Mouse (Mus musculus): ENCODE measurements around the gene Pigu.

Pigu gene

DNA sequence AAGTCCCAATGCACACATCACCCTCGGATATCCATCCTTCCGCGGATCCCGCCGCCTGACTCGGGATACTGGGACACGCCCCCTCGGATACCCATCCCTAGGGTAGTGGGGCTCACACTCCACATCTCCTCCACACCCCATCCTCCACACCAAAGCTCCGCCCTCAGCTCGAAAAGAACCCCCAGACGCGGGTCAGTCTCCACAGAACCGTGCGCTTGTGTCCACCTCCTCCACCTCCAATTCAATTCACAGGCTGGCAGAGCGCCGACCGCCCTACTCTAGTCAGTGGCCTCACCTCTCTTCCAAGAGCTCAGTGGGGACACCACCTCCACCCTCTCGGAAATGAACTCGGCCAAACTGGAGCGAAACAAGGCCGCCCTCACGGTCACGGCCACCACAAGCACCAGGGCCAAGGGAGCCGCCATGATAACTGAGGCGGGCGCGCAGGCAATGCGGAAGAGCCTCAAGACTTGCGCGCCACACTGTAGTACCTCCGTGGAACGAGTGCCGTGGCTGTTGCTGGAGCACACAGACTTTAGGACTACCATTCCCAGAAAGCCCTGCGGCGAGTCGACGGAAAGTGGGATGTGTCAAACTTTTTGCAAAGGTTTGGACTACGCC is at the start of gene Pigu:
Gene Pigu (minus strand): TSS at position 460 of the 621 bp plus-strand sequence.
- DNase-seq (ENCODE audit: low read depth, low spot score) = peak; percentile 94

DNA sequence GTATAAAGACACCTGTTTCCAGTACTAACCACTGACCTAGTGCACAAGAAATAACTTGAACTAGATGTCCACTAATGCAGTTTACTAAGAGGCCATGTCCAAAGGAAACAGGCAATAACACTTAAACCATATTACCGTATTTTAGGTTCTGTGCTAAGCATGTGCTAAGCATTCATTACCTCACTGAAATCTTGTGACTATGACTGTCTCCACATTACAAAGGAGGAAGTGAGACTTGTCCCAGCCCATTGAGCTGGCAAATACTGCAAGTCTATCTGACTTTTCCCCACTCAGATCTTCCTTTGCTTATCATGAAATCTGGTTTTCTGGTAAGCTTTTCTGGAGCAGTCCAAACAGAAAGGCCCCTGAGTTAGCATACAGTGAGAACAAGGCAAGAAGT is 47.4 kb upstream of the Pigu start:
- DNase-seq (ENCODE audit: low read depth, low spot score) = no peak

- DNase-seq (ENCODE audit: low read depth, low spot score) = no peak
Observed at GRCm38 (mm10) chr2:155401926-155402325, 44.7 kb upstream of the Pigu start.

- no peak for DNase-seq (ENCODE audit: low read depth, low spot score)
Observed at GRCm38 (mm10) chr2:155400276-155400675, 43.0 kb upstream of the Pigu start.

DNA sequence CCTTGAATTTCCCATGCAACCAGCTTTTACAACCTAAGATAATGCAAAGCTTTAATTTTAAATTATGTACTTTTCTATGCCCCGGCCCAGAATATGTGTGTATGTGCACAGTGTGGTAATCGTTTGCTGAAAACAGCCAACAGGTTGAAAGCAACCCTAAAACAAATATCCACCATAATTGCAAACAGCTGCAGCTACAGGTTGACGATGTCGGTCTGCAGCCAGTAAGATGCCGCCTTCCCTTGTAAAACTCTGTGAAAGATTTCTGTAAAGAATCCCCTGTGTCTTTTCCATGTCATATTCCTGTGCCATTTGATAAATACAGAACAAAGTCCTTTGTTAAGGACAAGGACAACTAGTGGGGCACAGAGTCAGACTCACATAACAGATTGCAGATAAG is 37.4 kb upstream of the Pigu start:
- no peak for DNase-seq (ENCODE audit: low read depth, low spot score)

DNA sequence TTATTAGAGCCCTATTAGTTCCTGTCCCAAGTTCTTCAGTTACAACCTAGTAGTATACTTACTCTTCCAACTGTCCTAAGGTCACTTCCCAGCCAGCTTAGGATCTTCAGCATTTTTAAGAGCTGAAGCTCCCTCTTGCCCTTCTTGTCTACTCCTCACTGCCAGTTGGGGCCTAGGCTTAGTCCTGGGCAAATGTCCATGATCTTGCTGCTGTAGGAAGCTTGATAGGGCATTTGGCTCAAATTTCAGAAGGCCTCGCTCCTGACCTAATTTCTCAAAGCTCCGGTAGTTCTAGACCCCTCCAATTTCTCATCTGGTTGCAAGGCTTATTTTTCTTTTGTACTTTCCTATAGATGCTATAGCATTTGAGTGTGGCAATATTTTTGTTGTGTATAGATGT is 31.3 kb upstream of the Pigu start:
- no peak for DNase-seq (ENCODE audit: low read depth, low spot score)

DNA sequence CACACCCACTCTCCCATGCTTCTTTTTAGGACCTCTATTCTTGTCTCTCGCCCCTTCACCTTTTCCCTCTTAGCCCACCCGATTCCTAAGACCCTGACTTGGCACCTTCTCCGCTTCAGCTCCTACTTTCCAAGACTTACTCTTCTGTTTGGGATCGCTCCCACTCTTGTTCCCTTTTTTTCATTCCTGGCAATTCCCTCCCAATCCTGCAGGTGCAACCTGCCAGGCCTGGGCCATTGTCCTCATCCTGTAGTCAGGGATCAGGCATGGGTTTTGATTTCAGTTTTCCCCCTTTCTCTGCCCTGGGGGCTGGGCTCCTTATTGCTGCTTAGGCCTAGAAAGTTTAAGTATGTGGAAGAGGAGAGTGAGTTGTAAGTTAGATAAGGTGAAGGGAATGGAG is 29.8 kb upstream of the Pigu start:
- DNase-seq (ENCODE audit: low read depth, low spot score) = no peak

GRCm38 (mm10) chr2:155386534-155386899 is 29.3 kb upstream of the Pigu start:
- no peak for DNase-seq (ENCODE audit: low read depth, low spot score)

DNA sequence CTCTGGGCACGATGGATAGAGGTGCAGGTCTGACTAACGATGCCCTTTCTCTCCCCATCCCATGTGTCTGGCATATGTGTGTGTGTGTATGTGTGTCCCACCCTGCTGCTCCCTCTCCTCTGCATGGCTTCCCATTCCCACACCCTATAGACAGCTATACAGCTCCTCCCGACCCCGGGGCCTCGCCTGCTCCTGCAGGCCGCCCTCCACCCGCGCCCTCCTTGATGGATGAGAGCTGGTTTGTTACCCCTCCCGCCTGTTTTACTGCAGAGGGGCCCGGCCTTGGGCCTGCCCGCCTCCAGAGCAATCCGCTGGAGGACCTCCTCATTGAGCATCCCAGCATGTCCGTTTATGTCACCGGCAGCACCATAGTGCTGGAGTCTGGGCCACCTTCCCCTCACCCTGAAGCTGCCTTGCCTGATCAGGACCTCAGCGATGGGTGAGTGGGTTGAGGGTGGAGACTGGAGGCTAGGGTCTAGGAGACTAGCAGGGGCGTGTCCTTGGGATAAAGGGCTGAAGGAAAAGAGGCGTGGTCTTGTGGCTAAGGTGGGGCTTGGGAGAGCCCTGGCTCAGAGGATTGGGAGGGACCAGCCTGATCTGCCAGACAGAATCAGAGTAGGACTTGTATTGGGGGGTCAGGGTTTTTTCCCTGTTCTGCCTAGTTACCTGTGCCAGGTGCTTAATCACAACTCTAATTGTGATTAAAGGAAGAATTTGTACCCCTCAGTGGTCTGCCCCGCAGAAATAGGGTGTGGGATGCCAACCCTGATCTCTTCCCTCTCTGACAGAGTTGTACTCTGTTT is 28.7 kb upstream of the Pigu start:
- DNase-seq (ENCODE audit: low read depth, low spot score) = peak; percentile 14

GRCm38 (mm10) chr2:155385090-155385489 is 27.9 kb upstream of the Pigu start:
- peak; percentile 86 for DNase-seq (ENCODE audit: low read depth, low spot score)

DNA sequence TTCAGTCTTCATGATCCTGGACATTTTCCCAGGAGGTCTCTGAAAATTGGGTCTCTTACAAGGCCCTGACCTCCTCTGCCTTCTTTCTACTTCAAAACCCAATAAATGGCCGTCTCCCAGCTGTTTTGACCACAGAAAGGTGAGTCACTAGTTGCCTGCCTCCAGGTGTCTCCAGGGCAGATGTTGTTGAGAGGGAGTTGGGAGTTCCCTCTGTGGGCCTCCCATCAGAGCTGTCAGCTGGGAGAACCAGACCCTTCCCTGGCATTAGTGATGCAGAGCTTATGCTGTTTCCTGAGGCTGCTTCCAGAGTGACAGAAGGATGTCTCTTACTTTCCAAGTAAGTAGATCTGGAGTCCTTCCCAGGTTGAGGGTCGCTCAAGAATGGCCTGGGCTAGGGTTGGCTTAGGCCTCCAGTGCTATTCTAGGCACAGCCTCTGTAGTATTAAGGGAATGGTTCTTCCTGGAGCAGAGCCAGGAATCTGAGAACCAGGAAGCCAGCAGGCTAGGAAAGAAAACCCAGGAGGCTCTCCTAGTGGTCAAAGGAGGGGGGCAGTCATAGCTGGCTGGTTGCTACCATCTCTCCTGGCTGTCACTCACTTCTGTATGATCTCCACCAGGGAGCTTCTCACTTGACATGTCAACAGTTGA is 25.7 kb upstream of the Pigu start:
- DNase-seq (ENCODE audit: low read depth, low spot score) = peak; percentile 39

DNA sequence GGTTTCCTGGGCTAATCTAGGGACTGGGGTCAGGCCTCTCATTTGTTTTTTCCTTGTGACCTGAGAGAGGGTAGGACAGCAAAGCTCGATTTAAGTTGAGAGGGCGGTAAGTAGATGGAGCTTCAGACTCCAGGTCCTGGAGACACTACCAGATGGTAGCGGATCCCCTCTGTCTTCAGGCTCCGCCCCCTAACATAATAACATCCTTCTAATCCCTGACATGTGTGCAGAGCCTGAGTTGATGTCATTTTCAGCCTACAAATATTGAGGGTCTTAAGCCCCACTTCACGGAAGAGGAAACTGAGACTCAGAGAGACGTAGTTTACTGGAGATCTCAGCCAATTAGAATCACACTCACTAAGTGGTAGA is 25.1 kb upstream of the Pigu start:
- no peak for DNase-seq (ENCODE audit: low read depth, low spot score)

GRCm38 (mm10) chr2:155381643-155382331 is 24.6 kb upstream of the Pigu start:
- peak; percentile 96 for DNase-seq (ENCODE audit: low read depth, low spot score)

DNA sequence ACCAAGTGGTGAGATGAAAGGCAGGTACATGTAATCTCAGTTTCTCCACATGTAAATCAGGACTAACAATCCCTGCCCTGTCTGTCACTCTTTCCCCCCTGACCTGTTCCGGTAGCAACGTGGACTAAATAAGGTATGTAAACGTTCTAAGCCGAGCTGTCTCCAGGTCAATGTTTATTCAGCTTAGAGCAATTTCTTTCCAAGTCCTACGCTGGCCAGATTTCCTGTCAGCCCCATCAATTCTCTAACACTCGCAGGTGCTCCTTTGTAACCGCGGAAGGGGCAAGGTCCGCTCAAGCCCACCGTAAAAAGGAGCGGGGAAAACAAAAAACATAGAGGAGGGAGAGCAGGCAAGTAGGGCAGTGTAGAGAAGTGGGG is 23.8 kb upstream of the Pigu start:
- no peak for DNase-seq (ENCODE audit: low read depth, low spot score)

DNA sequence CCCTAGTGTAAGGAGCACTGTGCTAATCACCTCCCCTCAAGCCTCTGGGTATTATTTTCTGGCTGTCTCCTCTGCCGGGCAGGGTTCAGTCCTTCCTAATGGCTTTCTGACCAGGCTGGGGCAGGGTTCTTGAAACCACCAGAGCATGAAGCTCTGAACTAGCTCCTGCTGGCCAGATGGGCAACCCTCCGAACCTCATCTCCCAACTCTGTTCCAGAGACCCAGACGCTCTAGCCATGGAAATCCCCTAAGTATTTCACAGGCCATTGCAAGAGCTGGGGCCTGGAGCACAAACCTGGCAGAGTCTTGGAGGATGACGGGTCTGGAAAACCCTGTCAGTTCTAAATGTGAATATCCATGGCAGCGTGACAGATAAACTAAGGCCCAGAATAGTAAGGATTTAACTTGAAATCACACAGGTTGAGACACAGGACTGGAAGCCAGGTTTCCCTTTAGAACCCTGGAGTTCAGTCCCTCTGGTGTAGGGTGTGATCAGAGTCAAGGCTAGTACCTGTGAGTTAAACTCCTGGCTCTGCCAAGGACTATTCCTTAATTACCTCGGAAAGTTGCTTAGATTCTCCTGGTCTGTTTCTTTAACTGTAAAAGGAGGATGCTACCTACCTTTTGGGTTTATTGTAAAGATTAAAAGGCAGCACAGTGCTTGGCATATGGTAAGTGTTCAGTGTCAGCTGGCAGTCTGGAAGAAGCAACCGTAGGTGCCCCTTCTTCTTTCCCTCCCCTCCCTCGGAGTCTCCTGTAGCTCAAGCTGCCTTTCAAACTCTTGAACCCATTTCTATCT is 23.2 kb upstream of the Pigu start, which contains the start of gene Trp53inp2:
Gene Trp53inp2 (plus strand): TSS at position 799 of the 799 bp plus-strand sequence.
- no peak for DNase-seq (ENCODE audit: low read depth, low spot score)

DNA sequence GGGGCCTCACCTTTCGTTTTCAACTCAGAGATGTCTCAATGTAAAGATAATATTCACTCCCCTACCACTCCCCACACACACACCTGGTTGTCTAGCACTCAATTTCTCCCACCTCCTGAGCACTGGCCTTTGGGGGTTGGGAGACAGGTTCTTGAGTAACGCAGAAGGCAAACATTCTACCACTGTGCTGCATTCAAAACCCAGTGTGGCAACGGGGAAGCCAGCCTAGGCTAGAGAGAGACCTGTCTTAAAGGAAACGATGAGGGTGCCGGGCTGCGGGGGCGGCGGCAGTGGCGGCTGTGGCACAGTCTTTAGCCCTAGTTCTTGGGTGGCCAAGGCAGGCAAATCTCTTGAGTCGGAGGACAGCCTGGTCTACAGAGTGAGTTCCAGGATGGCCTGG is 19.0 kb upstream of the Pigu start:
- no peak for DNase-seq (ENCODE audit: low read depth, low spot score)

- no peak for DNase-seq (ENCODE audit: low read depth, low spot score)
Observed at GRCm38 (mm10) chr2:155374521-155374920, 17.3 kb upstream of the Pigu start.

DNA sequence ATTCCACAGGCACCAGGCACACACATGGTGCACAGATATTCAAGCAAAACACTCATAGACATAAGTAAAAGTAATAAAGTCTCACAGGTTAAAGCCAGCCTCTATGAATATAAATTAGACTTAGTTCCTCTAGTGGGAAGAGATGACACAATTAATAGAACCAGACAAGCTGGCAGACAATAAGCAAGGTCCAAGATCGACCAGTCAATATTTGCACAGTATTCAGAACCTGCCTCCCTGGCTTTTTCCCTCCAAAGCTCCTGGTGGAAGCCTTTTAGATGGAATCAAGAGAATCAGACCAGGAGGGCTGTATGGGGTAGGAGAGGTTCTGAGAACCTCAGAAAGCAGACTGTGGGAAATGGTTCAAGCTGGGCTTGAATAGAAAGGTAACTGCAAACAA is 16.7 kb upstream of the Pigu start:
- DNase-seq (ENCODE audit: low read depth, low spot score) = no peak

DNA sequence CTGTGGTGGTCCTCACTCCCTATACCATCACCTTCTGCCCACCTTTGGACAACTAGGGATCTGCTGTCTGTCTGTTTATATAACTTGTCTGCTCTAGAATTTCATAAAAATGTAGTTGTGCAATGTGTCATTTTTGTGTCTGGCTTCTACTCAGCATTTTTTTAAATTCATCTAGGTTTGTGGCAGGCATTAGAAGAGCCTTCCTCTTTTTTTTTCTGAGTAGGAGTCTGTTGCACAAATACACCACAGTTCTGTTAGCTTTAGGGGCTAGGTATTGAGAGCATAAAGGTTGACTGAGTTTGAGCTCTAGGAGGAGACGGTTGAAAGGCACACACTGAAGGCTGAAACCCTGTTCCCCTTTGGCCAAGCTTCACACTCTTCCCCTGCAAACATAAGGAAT is 16.1 kb upstream of the Pigu start:
- no peak for DNase-seq (ENCODE audit: low read depth, low spot score)

DNA sequence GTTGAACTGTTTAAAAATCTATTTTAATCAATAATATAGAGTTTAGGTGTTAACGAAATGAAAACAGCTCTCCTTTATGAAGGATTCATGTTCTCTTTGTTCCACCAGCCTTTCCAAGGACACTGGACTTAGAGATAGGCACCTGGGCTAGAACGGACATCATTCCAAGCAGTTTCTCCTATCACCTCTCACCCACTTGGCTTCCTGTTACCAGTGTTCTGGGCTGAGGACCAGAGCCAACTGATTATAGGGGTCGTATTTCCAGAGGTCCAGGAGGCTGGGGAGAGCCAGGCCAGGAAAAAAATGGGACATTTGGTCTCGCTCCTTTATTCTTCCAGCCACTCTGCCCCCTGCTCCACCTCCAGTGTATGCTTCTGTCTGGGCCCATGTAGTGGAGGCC is 15.2 kb upstream of the Pigu start:
- DNase-seq (ENCODE audit: low read depth, low spot score) = no peak

GRCm38 (mm10) chr2:155369333-155369883 is 12.2 kb upstream of the Pigu start:
- DNase-seq (ENCODE audit: low read depth, low spot score) = no peak

All from CD4-positive helper T cell, adult 2 months (primary cell).